Mouse (Mus musculus) intestine, embryonic 15.5 days (tissue): ENCODE measurements around the gene Prss53. TPM values are rescaled to one million over a fixed set of nuclear protein-coding genes. Genes with fewer than 3 reads are reported as not detected.

Experiments used
- polyA plus RNA-seq: library from polyadenylated mRNA; unstranded; fragments of >200 nt; fragmentation: Nextera tagmentation; extraction: Ambion mirVana; gene quantifications from 2 replicates; pipeline ENCODE4 v1.2.1, GENCODE M21; 2015

Prss53 gene
- polyA plus RNA-seq, 1 experiment from 2014 or later: 1.7 TPM

Other genes starting within 250 kb of the Prss53 start
- 48.1 and 52.8 TPM in 2 replicates for gene Bcl7c, start 182.0 kb downstream of the Prss53 start, polyA plus RNA-seq
- gene Ctf1, start 178.2 kb downstream of the Prss53 start, polyA plus RNA-seq: 9.4 and 10.5 TPM in 2 replicates
- gene Ctf2, start 158.8 kb downstream of the Prss53 start, polyA plus RNA-seq: 0.13 and 0.29 TPM in 2 replicates
- gene Fbxl19, start 146.4 kb downstream of the Prss53 start, polyA plus RNA-seq: 3.2 and 4.3 TPM in 2 replicates
- gene Orai3, start 121.2 kb downstream of the Prss53 start, polyA plus RNA-seq: 22.9 and 25.5 TPM in 2 replicates
- gene Setd1a, start 114.3 kb downstream of the Prss53 start, polyA plus RNA-seq: 15.2 and 17.4 TPM in 2 replicates
- not detected in 2 replicates for gene Gm49388, start 105.4 kb downstream of the Prss53 start, polyA plus RNA-seq
- 28.0 and 31.2 TPM in 2 replicates for gene Hsd3b7, start 90.4 kb downstream of the Prss53 start, polyA plus RNA-seq
- 40.6 and 40.7 TPM in 2 replicates for gene Stx4a, start 66.7 kb downstream of the Prss53 start, polyA plus RNA-seq
- gene Stx1b, start 66.4 kb downstream of the Prss53 start, polyA plus RNA-seq: 3.2 and 3.4 TPM in 2 replicates
- 8.6 and 9.6 TPM in 2 replicates for gene Zfp646, start 14.7 kb downstream of the Prss53 start, polyA plus RNA-seq
- gene Zfp668, start 14.1 kb downstream of the Prss53 start, polyA plus RNA-seq: 15.5 and 15.6 TPM in 2 replicates
- not detected in 2 replicates for gene Gm21974, start 4.5 kb upstream of the Prss53 start, polyA plus RNA-seq
- gene Vkorc1, start 4.6 kb upstream of the Prss53 start, polyA plus RNA-seq: 203 and 241 TPM in 2 replicates
- 158 and 180 TPM in 2 replicates for gene Bckdk, start 13.1 kb upstream of the Prss53 start, polyA plus RNA-seq
- 31.7 and 32.3 TPM in 2 replicates for gene Kat8, start 21.5 kb upstream of the Prss53 start, polyA plus RNA-seq
- gene Prss8, start 39.1 kb upstream of the Prss53 start, polyA plus RNA-seq: 58.5 and 67.5 TPM in 2 replicates
- 8.2 and 9.6 TPM in 2 replicates for gene Prss36, start 55.8 kb upstream of the Prss53 start, polyA plus RNA-seq
- 306 and 315 TPM in 2 replicates for gene Fus, start 76.5 kb upstream of the Prss53 start, polyA plus RNA-seq
- gene Pycard, start 102.9 kb upstream of the Prss53 start, polyA plus RNA-seq: 418 and 480 TPM in 2 replicates
- gene Trim72, start 113.0 kb upstream of the Prss53 start, polyA plus RNA-seq: 0.19 and 0.53 TPM in 2 replicates
- 2.1 TPM in 2 replicates for gene Itgam, start 171.7 kb upstream of the Prss53 start, polyA plus RNA-seq
- gene Gm49368, start 171.7 kb upstream of the Prss53 start, polyA plus RNA-seq: not detected in 2 replicates
- 0.58 and 0.59 TPM in 2 replicates for gene Itgax, start 238.6 kb upstream of the Prss53 start, polyA plus RNA-seq